In genomic region chr2:166450964-166451363, GRCm38 (mm10) we compare ENCODE assay signal across 19 mouse cellular contexts.
DNase-seq lines count a peak whose midpoint lies in the region; ATAC-seq lines count a peak whose summit lies in the region.
"Had no signal": no experiment of that assay in that cellular context is flagged by ENCODE, and none has a peak within 500 bp of the region (broad histone marks: within the 10 kb centered on the region; RNA-seq: fewer than 3 reads in every experiment).

No protein-coding gene starts in this region.

- no peak for ATAC-seq in forebrain, embryonic 15.5 days (replicated peaks)
- no peak for ATAC-seq in forebrain, embryonic 11.5 days (replicated peaks; ENCODE audit: low FRiP score)
- ATAC-seq in midbrain, embryonic 15.5 days (replicated peaks), result no peak
- ATAC-seq: activated CD4-positive, CD25-positive, alpha-beta regulatory T cell, adult 4 months; intestine, postnatal 0 days had no signal

- no peak overlapping the region for H3K9ac ChIP-seq in forebrain, embryonic 15.5 days (replicated peaks)
- H3K9ac ChIP-seq in forebrain, embryonic 11.5 days (ENCODE audit: low read length), result no peak overlapping the region
- no peak overlapping the region for H3K9ac ChIP-seq in midbrain, embryonic 15.5 days
- H3K9ac ChIP-seq: embryonic facial prominence, embryonic 13.5 days; hindbrain, embryonic 15.5 days had no signal

- intact Hi-C loops in left cerebral cortex, postnatal 36 days (cut with DNase I), result no loop called here

- H3K4me3 ChIP-seq in forebrain, embryonic 15.5 days, result no peak overlapping the region
- H3K4me3 ChIP-seq in forebrain, embryonic 11.5 days (ENCODE audit: low read depth, low read length), result no peak overlapping the region
- no peak overlapping the region for H3K4me3 ChIP-seq in midbrain, embryonic 10.5 days
- H3K4me3 ChIP-seq in midbrain, embryonic 15.5 days, result no peak overlapping the region
- H3K4me3 ChIP-seq: embryonic facial prominence, embryonic 13.5 days; erythroblast, embryonic 14.5 days; hindbrain, embryonic 15.5 days had no signal

- H3K27me3 ChIP-seq in forebrain, embryonic 15.5 days, result no peaks in the 10 kb centered on the region
- H3K27me3 ChIP-seq in forebrain, embryonic 11.5 days (ENCODE audit: control insufficient read depth, insufficient read depth, low read length), result no peaks in the 10 kb centered on the region
- H3K27me3 ChIP-seq in midbrain, embryonic 10.5 days (ENCODE audit: low read depth, poor library complexity, severe bottlenecking), result peaks cover 6% of the 10 kb centered on the region
- H3K27me3 ChIP-seq in midbrain, embryonic 15.5 days (replicated peaks), result no peaks in the 10 kb centered on the region; the same call in none of the 2 replicates
- H3K27me3 ChIP-seq: embryonic facial prominence, embryonic 13.5 days had no signal

- no peak overlapping the region for H3K4me2 ChIP-seq in forebrain, embryonic 15.5 days (replicated peaks)
- no peak overlapping the region for H3K4me2 ChIP-seq in forebrain, embryonic 11.5 days (ENCODE audit: low read depth, low read length, severe bottlenecking)
- H3K4me2 ChIP-seq in midbrain, embryonic 15.5 days, result no peak overlapping the region
- H3K4me2 ChIP-seq: embryonic facial prominence, embryonic 13.5 days; hindbrain, embryonic 15.5 days had no signal

- peak overlapping the region; percentile 55; the same call in 1 of the 2 replicates for H3K27ac ChIP-seq in forebrain, embryonic 15.5 days (replicated peaks)
- no peak overlapping the region for H3K27ac ChIP-seq in forebrain, embryonic 11.5 days (ENCODE audit: low read depth, low read length)
- H3K27ac ChIP-seq in midbrain, embryonic 10.5 days (replicated peaks), result peak overlapping the region; percentile 63
- H3K27ac ChIP-seq in midbrain, embryonic 15.5 days, result no peak overlapping the region
- H3K27ac ChIP-seq: hindbrain, embryonic 15.5 days had no signal

- H3K4me1 ChIP-seq in forebrain, embryonic 15.5 days, result peaks cover 38% of the 10 kb centered on the region
- peaks cover 2% of the 10 kb centered on the region; the same call in 1 of the 2 replicates for H3K4me1 ChIP-seq in forebrain, embryonic 11.5 days (replicated peaks; ENCODE audit: control insufficient read depth, insufficient read depth, low read length)
- H3K4me1 ChIP-seq in midbrain, embryonic 10.5 days, result peaks cover 60% of the 10 kb centered on the region
- H3K4me1 ChIP-seq in midbrain, embryonic 15.5 days, result peaks cover 28% of the 10 kb centered on the region

- no peaks in the 10 kb centered on the region for H3K36me3 ChIP-seq in forebrain, embryonic 15.5 days
- no peaks in the 10 kb centered on the region for H3K36me3 ChIP-seq in forebrain, embryonic 11.5 days (ENCODE audit: control insufficient read depth, insufficient read depth, low read length)
- no peaks in the 10 kb centered on the region for H3K36me3 ChIP-seq in midbrain, embryonic 10.5 days
- no peaks in the 10 kb centered on the region for H3K36me3 ChIP-seq in midbrain, embryonic 15.5 days (replicated peaks)
- H3K36me3 ChIP-seq: embryonic facial prominence, embryonic 13.5 days; hindbrain, embryonic 15.5 days had no signal

- WGBS in forebrain, embryonic 15.5 days, result 80% methylated on average over 7 of the region's 7 CpGs
- WGBS in forebrain, embryonic 11.5 days, result 78% methylated on average over 7 of the region's 7 CpGs
- 78% methylated on average over 7 of the region's 7 CpGs for whole genome bisulfite sequencing in midbrain, embryonic 10.5 days
- WGBS in midbrain, embryonic 15.5 days, result 72% methylated on average over 7 of the region's 7 CpGs

- peak; percentile 52 for DNase-seq in embryo, embryonic 10 days (ENCODE audit: low spot score)
- DNase-seq in embryo, embryonic 11 days, result no peak
- no peak for DNase-seq in forebrain, embryonic 11.5 days (ENCODE audit: low spot score)
- DNase-seq in midbrain, embryonic 10.5 days (ENCODE audit: low spot score), result no peak
- no peak for DNase-seq in left cerebral cortex, postnatal 36 days (ENCODE audit: low spot score in 2 of 2)
- DNase-seq: adrenal gland, adult 8-10 months; adrenal gland, postnatal 25 days; cerebellum, adult 11-12 months; cerebellum, adult 8-10 months; cerebellum, postnatal 36 days; gastrocnemius, postnatal 25 days; heart, adult 18-20 months had no signal

- H3K9me3 ChIP-seq in forebrain, embryonic 15.5 days, result no peaks in the 10 kb centered on the region
- H3K9me3 ChIP-seq in forebrain, embryonic 11.5 days (ENCODE audit: control insufficient read depth, low read length), result no peaks in the 10 kb centered on the region
- H3K9me3 ChIP-seq in midbrain, embryonic 10.5 days (replicated peaks), result no peaks in the 10 kb centered on the region
- no peaks in the 10 kb centered on the region for H3K9me3 ChIP-seq in midbrain, embryonic 15.5 days
- H3K9me3 ChIP-seq: embryonic facial prominence, embryonic 13.5 days; hindbrain, embryonic 15.5 days had no signal

Comparison
In these comparisons a context has a peak if more than half of its experiments do, and no peak if none do; other contexts are left out.
1. H3K27ac ChIP-seq: peak in forebrain, embryonic 15.5 days (single experiment) and midbrain, embryonic 10.5 days (single experiment); none in forebrain, embryonic 11.5 days (single experiment) and midbrain, embryonic 15.5 days (single experiment).